Mouse (Mus musculus): ENCODE results near the gene Tsen54. TPM values are rescaled to one million over a fixed set of nuclear protein-coding genes. Genes with fewer than 3 reads are reported as not detected.
"Not testable (repeated sequence)": the region's sequence is repeated elsewhere in the genome, so short reads cannot be mapped to it uniquely, and the experiment has no call there.

Tsen54 gene
- polyA plus RNA-seq, 1 experiment: 21.0 TPM

GRCm38 (mm10) chr11:115837606-115838345, 23.3 kb downstream of the Tsen54 start:
- no peak for TF ChIP-seq GATA1 (IDR thresholded peaks at IDR 0.05; ENCODE audit: borderline replicate concordance, low read length)
- TF ChIP-seq FLI1 (IDR thresholded peaks at IDR 0.05; ENCODE audit: low read length): no peak
- Histone ChIP-seq H3K36me3 (replicated peaks; ENCODE audit: low read length) (no peaks in the 10 kb centered on the region), H3K4me3 (replicated peaks) (no peak overlapping the region), H3K9me3 (no peaks in the 10 kb centered on the region), H3K27me3 (replicated peaks) (peaks cover 48% of the 10 kb centered on the region), H3K4me1 (peaks cover 33% of the 10 kb centered on the region)

GRCm38 (mm10) chr11:115838895-115839311, 24.4 kb downstream of the Tsen54 start:
- no peaks in the 10 kb centered on the region for H3K9me3 ChIP-seq
- H3K36me3 ChIP-seq (replicated peaks; ENCODE audit: low read length): no peaks in the 10 kb centered on the region
- TF ChIP-seq GATA1 (IDR thresholded peaks at IDR 0.05; ENCODE audit: borderline replicate concordance, low read length) (no peak), FLI1 (IDR thresholded peaks at IDR 0.05; ENCODE audit: low read length) (no peak)
- peaks cover 30% of the 10 kb centered on the region for H3K4me1 ChIP-seq
- peaks cover 45% of the 10 kb centered on the region for H3K27me3 ChIP-seq (replicated peaks)
- H3K4me3 ChIP-seq (replicated peaks): no peak overlapping the region

- Histone ChIP-seq H3K4me1 (peaks cover 38% of the 10 kb centered on the region), H3K36me3 (replicated peaks; ENCODE audit: low read length) (no peaks in the 10 kb centered on the region), H3K27me3 (replicated peaks) (peaks cover 45% of the 10 kb centered on the region), H3K9me3 (no peaks in the 10 kb centered on the region), H3K4me3 (replicated peaks) (no peak overlapping the region)
- TF ChIP-seq GATA1 (IDR thresholded peaks at IDR 0.05; ENCODE audit: borderline replicate concordance, low read length) (no peak), FLI1 (IDR thresholded peaks at IDR 0.05; ENCODE audit: low read length) (no peak)
Observed at GRCm38 (mm10) chr11:115839732-115840131, 25.2 kb downstream of the Tsen54 start.

- no peak overlapping the region for H3K4me3 ChIP-seq (replicated peaks)
- TF ChIP-seq FLI1 (IDR thresholded peaks at IDR 0.05; ENCODE audit: low read length) (no peak), GATA1 (IDR thresholded peaks at IDR 0.05; ENCODE audit: borderline replicate concordance, low read length) (no peak)
- no peaks in the 10 kb centered on the region for H3K9me3 ChIP-seq
- H3K36me3 ChIP-seq (replicated peaks; ENCODE audit: low read length): peaks cover 6% of the 10 kb centered on the region
- H3K4me1 ChIP-seq: peaks cover 45% of the 10 kb centered on the region
- H3K27me3 ChIP-seq (replicated peaks): peaks cover 38% of the 10 kb centered on the region
Observed at GRCm38 (mm10) chr11:115841044-115841443, 26.5 kb downstream of the Tsen54 start.

GRCm38 (mm10) chr11:115841961-115842550, 27.5 kb downstream of the Tsen54 start:
- peaks cover 28% of the 10 kb centered on the region for H3K27me3 ChIP-seq (replicated peaks)
- TF ChIP-seq FLI1 (IDR thresholded peaks at IDR 0.05; ENCODE audit: low read length) (no peak), GATA1 (IDR thresholded peaks at IDR 0.05; ENCODE audit: borderline replicate concordance, low read length) (no peak)
- H3K4me3 ChIP-seq (replicated peaks): peak overlapping the region; percentile 72
- H3K9me3 ChIP-seq: no peaks in the 10 kb centered on the region
- H3K4me1 ChIP-seq: peaks cover 45% of the 10 kb centered on the region
- H3K36me3 ChIP-seq (replicated peaks; ENCODE audit: low read length): peaks cover 6% of the 10 kb centered on the region

GRCm38 (mm10) chr11:115843141-115843890, 28.8 kb downstream of the Tsen54 start:
- TF ChIP-seq FLI1 (IDR thresholded peaks at IDR 0.05; ENCODE audit: low read length): no peak
- no peaks in the 10 kb centered on the region for H3K9me3 ChIP-seq
- H3K4me3 ChIP-seq (replicated peaks): no peak overlapping the region
- H3K27me3 ChIP-seq (replicated peaks): peaks cover 19% of the 10 kb centered on the region
- H3K36me3 ChIP-seq (replicated peaks; ENCODE audit: low read length): peaks cover 6% of the 10 kb centered on the region
- H3K4me1 ChIP-seq: peaks cover 45% of the 10 kb centered on the region

- peaks cover 6% of the 10 kb centered on the region for H3K36me3 ChIP-seq (replicated peaks; ENCODE audit: low read length)
- H3K4me3 ChIP-seq (replicated peaks): no peak overlapping the region
- no peaks in the 10 kb centered on the region for H3K9me3 ChIP-seq
- peaks cover 18% of the 10 kb centered on the region for H3K27me3 ChIP-seq (replicated peaks)
- TF ChIP-seq FLI1 (IDR thresholded peaks at IDR 0.05; ENCODE audit: low read length) (no peak), GATA1 (IDR thresholded peaks at IDR 0.05; ENCODE audit: borderline replicate concordance, low read length) (no peak)
- peaks cover 40% of the 10 kb centered on the region for H3K4me1 ChIP-seq
Observed at GRCm38 (mm10) chr11:115843891-115844239, 29.3 kb downstream of the Tsen54 start.

GRCm38 (mm10) chr11:115844240-115844639, 29.7 kb downstream of the Tsen54 start:
- Histone ChIP-seq H3K27me3 (replicated peaks) (peaks cover 17% of the 10 kb centered on the region), H3K9me3 (no peaks in the 10 kb centered on the region), H3K36me3 (replicated peaks; ENCODE audit: low read length) (peaks cover 6% of the 10 kb centered on the region), H3K4me1 (peaks cover 36% of the 10 kb centered on the region), H3K4me3 (replicated peaks) (no peak overlapping the region)
- TF ChIP-seq FLI1 (IDR thresholded peaks at IDR 0.05; ENCODE audit: low read length) (no peak), GATA1 (IDR thresholded peaks at IDR 0.05; ENCODE audit: borderline replicate concordance, low read length) (no peak)

GRCm38 (mm10) chr11:115845819-115846218, 31.3 kb downstream of the Tsen54 start:
- Histone ChIP-seq H3K36me3 (replicated peaks; ENCODE audit: low read length) (peaks cover 16% of the 10 kb centered on the region), H3K27me3 (replicated peaks) (peaks cover 21% of the 10 kb centered on the region), H3K4me1 (peaks cover 26% of the 10 kb centered on the region), H3K4me3 (replicated peaks) (no peak overlapping the region), H3K9me3 (no peaks in the 10 kb centered on the region)
- TF ChIP-seq GATA1 (IDR thresholded peaks at IDR 0.05; ENCODE audit: borderline replicate concordance, low read length): no peak
- no peak for TF ChIP-seq FLI1 (IDR thresholded peaks at IDR 0.05; ENCODE audit: low read length)

- Histone ChIP-seq H3K36me3 (replicated peaks; ENCODE audit: low read length) (peaks cover 34% of the 10 kb centered on the region), H3K27me3 (replicated peaks) (peaks cover 64% of the 10 kb centered on the region), H3K4me3 (replicated peaks) (no peak overlapping the region), H3K4me1 (peaks cover 16% of the 10 kb centered on the region), H3K9me3 (peaks cover 9% of the 10 kb centered on the region)
- TF ChIP-seq FLI1 (IDR thresholded peaks at IDR 0.05; ENCODE audit: low read length): no peak
- TF ChIP-seq GATA1 (IDR thresholded peaks at IDR 0.05; ENCODE audit: borderline replicate concordance, low read length): no peak
Observed at GRCm38 (mm10) chr11:115854674-115855073, 40.1 kb downstream of the Tsen54 start.

- Histone ChIP-seq H3K27me3 (replicated peaks) (peaks cover 83% of the 10 kb centered on the region), H3K36me3 (replicated peaks; ENCODE audit: low read length) (peaks cover 12% of the 10 kb centered on the region), H3K4me1 (peaks cover 21% of the 10 kb centered on the region)
- H3K4me3 ChIP-seq (replicated peaks); H3K9me3 ChIP-seq: not testable (repeated sequence)
Observed at GRCm38 (mm10) chr11:115857146-115857545, 42.6 kb downstream of the Tsen54 start.

All from megakaryocyte, embryonic 14.5 days (primary cell).